Mouse (Mus musculus) E14TG2a.4 (cell line): ENCODE data around the gene Jmjd7.

Experiments used
- H3K27me3 ChIP-seq: 2 replicates; pipeline ENCODE4 v1.6.1; 2014; ENCODE audit warnings: low read length, control low read depth; ENCODE audit not compliant: insufficient read depth
- H3K36me3 ChIP-seq: 2 replicates; pipeline ENCODE4 v1.6.1; 2014; ENCODE audit warnings: low read length, control low read depth; ENCODE audit not compliant: insufficient read depth
- H3K4me1 ChIP-seq: replicated peaks from 2 replicates; pipeline ENCODE4 v1.6.1; 2014; ENCODE audit warnings: low read depth, low read length, control low read depth
- H3K4me3 ChIP-seq: replicated peaks from 2 replicates; pipeline ENCODE4 v1.5.1; 2014; ENCODE audit warnings: mild to moderate bottlenecking, low read length
- H3K9me3 ChIP-seq: 2 replicates; pipeline ENCODE4 v1.6.1; 2014; ENCODE audit warnings: low read length, control low read depth
- CTCF ChIP-seq: conservative IDR thresholded peaks from 2 replicates; pipeline ENCODE4 v1.5.1; 2014; ENCODE audit warnings: low read length
- NANOG ChIP-seq: IDR thresholded peaks from 2 replicates; pipeline ENCODE4 v1.6.1; 2014; ENCODE audit warnings: borderline replicate concordance, low read length, mixed read lengths
- POU5F1 ChIP-seq: IDR thresholded peaks from 2 replicates; pipeline ENCODE4 v1.6.1; 2014; ENCODE audit warnings: low read length, borderline replicate concordance

The Jmjd7 gene

DNA sequence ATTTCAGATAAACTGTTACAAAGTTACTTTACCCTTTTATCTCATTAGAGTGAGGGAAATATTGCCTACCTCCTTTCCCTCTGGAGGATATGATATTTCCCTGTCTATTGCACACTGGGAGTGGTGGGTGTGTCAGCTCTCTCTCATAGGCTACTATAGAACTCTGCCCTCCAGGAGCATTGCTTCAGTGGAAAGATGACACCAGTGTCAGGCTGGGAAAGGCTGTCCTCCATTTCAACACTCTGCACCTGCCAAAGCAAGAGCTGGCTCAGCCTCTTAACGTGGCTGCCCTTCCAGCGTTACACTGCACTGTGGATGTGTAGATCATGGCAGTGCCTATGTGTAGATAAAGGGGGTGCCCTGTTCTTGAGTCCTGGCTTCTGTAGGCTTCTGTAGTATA lies 34.9 kb upstream of the Jmjd7 start:
- Histone ChIP-seq H3K4me3 (no peak overlapping the region), H3K9me3 (no peaks in the 10 kb centered on the region), H3K27me3 (no peaks in the 10 kb centered on the region), H3K36me3 (0 out of 2 replicates have a peak, but pooled peaks cover 2% of the 10 kb centered on the region), H3K4me1 (peaks cover 16% of the 10 kb centered on the region)
- TF ChIP-seq POU5F1 (no peak), NANOG (no peak), CTCF (no peak)

DNA sequence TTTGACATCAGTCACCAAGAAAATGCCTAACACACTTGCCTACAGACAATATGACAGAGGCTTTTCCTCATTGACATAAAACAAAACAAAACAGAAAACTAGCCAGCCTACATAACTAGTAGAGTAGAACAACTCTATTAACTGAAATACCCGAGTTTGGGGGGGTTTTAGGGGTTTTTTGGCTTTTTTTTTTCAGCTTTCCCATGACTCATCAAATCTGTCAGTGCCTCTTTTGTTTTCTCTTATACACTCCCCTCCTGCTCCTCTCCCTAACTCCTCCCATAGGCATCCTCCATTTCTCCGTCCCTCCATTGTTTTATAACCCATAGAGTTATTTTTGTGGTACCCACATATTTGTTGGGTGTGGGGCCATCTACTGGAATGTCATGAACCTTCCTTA lies 33.8 kb upstream of the Jmjd7 start:
- Histone ChIP-seq H3K4me3 (no peak overlapping the region), H3K9me3 (no peaks in the 10 kb centered on the region), H3K27me3 (no peaks in the 10 kb centered on the region), H3K4me1 (peaks cover 16% of the 10 kb centered on the region), H3K36me3 (0 out of 2 replicates have a peak, but pooled peaks cover 4% of the 10 kb centered on the region)
- TF ChIP-seq NANOG (no peak), POU5F1 (no peak), CTCF (no peak)

DNA sequence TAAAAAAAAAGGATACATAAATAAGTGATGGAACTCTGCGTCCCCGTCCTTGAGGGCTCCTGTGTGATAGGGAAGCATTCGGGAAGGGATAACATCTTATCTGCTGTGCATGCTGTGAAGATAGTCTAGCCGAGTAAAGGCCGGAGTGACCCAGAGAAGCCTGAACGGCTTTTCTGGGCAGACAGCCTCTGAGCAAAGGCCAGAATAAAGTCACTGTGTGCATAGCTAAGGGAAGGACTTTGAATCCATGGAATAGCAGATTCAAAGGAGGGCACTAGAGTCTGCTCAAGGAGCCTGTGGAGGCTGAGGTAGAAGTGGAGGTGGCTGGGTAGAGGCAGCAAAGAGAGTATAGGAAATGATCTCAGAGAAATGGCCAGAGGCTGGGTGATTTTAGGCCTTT lies 32.4 kb upstream of the Jmjd7 start:
- no peaks in the 10 kb centered on the region for H3K27me3 ChIP-seq
- H3K4me1 ChIP-seq = peaks cover 14% of the 10 kb centered on the region
- H3K36me3 ChIP-seq = 0 out of 2 replicates have a peak, but pooled peaks cover 4% of the 10 kb centered on the region
- no peaks in the 10 kb centered on the region for H3K9me3 ChIP-seq
- H3K4me3 ChIP-seq = no peak overlapping the region
- TF ChIP-seq CTCF (no peak), NANOG (no peak), POU5F1 (no peak)

DNA sequence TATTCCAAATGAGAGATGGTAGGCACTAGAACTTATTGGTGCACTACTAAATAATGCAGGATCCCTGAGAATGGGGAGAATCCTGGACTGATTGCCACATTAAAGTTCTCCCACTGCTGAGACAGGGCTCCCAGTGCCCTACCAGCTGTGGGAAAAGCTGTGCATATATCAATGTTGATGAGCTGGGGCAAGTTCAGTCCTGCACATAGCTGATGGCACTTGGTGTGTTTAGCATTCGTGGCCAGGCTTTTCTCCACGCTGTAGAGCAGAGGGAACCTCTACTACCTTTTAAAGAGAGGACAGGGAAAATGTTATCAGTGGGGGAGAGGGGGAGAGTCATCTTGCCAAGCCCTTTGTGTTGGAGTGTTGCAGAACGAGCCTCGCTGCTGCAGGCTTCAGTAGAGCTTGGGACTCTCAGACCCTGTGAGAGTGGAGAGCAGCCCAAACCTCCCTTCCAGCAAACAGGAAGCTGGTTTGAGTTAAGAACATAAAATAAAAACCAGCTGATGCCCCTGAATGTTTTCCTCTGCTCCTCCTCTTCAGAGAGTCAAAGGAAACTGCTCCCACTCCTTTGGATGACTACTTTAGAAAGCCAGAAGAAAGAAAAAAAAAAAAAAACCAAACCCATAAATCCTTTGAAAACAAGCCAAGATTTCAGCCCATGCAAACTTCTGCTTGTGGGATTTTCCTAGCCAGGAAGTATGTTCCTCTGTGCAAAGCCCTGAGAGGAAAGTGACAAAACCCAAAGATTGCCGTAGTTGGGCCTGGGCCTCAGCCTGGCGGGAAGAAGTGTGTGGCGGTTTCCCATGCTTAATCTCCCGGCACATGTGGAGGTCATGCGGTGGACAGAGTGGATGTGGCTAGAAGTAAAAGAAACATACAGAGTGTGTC lies 31.6 kb upstream of the Jmjd7 start:
- H3K4me3 ChIP-seq = no peak overlapping the region
- no peaks in the 10 kb centered on the region for H3K27me3 ChIP-seq
- peaks cover 15% of the 10 kb centered on the region for H3K4me1 ChIP-seq
- TF ChIP-seq NANOG (no peak), POU5F1 (no peak), CTCF (no peak)
- 0 out of 2 replicates have a peak, but pooled peaks cover 4% of the 10 kb centered on the region for H3K36me3 ChIP-seq
- no peaks in the 10 kb centered on the region for H3K9me3 ChIP-seq

DNA sequence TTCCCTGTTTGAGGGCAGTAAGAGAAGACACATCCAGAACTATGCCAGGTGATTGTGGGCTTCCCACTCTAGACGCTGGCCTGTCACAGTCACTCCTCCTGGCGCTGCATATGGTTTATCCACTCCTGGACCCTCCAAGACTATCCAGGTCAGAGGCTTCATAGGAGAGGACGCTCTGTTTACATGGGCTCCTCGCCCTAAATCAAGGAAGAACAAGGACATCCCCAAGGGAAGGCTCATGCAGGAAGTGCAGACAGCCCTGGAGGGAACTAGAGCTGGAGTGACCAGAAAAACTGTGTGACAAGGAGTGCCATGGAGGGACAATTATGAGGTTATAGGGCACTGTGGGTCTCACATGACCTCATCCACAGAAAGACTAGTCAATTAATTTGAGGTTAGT lies 29.9 kb upstream of the Jmjd7 start:
- Histone ChIP-seq H3K4me3 (no peak overlapping the region), H3K4me1 (peaks cover 29% of the 10 kb centered on the region), H3K9me3 (no peaks in the 10 kb centered on the region), H3K27me3 (no peaks in the 10 kb centered on the region), H3K36me3 (0 out of 2 replicates have a peak, but pooled peaks cover 4% of the 10 kb centered on the region)
- TF ChIP-seq NANOG (no peak), POU5F1 (no peak), CTCF (no peak)

DNA sequence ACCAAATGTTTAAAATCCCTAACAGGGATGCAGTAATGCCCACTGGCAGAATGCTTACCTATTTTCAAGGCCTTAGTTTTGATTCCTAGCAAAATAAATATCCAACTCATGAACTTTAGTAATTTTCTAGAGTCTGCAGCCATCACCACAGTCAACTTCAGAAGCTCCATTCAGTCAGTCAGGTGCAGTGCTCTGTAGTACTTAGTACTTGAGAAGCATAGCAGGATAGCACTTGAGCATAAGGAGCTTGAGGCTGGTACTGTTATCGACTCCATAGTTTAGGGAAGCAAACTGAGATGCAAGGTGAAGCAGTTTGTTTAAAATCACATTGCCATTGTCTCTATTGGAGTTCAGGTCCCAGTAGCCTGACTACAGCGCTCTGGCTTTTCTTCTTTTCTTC lies 27.6 kb upstream of the Jmjd7 start:
- TF ChIP-seq POU5F1 = no peak
- TF ChIP-seq NANOG = no peak
- no peak for TF ChIP-seq CTCF
- Histone ChIP-seq H3K4me3 (no peak overlapping the region), H3K27me3 (no peaks in the 10 kb centered on the region), H3K36me3 (0 out of 2 replicates have a peak, but pooled peaks cover 4% of the 10 kb centered on the region), H3K4me1 (peaks cover 29% of the 10 kb centered on the region), H3K9me3 (no peaks in the 10 kb centered on the region)

DNA sequence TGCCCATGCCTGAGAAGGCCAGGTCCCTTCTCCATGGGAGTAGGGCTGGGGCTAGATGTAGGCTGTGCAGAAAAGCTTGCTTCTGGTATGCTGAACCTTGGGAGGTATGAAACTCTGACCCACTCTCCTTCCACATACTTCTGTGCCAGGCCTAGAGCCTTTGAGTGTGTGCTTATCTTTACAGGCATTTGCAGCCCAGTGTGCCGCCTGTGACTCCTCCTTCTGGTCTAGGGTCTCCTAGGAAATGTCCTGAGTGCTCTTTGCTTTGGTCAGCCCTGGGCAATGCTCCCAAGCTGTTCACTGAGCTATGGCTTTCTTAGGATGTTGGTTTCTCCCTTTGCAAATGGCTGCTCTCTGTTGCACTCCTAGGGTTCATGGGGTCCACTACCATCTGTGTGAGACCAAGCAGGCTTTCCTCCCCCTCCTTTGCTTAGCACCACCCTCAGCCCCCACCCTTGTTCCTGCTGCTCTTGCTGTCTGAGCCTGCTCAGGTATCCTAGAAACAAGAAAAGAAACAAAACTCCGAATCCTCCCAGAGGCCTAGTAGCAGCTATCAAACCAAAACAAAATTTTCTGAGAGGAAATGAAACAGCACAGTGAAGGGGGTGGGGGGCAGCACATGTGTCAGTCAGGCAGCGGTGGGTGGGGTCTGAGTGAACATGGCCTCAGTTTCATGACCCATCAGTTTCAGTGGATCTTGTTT lies 26.2 kb upstream of the Jmjd7 start:
- Histone ChIP-seq H3K27me3 (no peaks in the 10 kb centered on the region), H3K9me3 (no peaks in the 10 kb centered on the region), H3K4me1 (peaks cover 39% of the 10 kb centered on the region), H3K36me3 (0 out of 2 replicates have a peak, but pooled peaks cover 4% of the 10 kb centered on the region), H3K4me3 (no peak overlapping the region)
- TF ChIP-seq CTCF (no peak), POU5F1 (no peak), NANOG (no peak)

DNA sequence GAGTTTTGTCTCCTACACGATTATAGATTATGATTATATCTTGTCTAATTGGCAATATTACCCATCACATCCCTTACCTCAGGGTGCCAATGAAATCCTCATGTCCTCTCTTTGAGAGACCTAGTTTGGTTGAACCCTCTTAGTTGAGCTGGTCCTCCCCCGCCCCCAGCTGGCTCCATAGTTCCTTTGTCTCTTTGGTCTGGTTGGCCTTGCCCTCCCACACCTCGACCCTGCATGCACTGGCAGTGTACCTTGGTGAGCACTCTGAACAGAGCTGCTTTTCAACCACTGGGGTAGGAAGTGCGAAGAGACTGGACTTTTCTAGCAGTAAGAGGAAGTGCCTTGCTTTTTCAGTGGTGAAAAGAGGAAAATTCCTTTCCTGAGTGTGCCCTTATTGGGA lies 25.3 kb upstream of the Jmjd7 start:
- peaks cover 39% of the 10 kb centered on the region for H3K4me1 ChIP-seq
- no peak for TF ChIP-seq POU5F1
- no peaks in the 10 kb centered on the region for H3K9me3 ChIP-seq
- no peak overlapping the region for H3K4me3 ChIP-seq
- no peaks in the 10 kb centered on the region for H3K27me3 ChIP-seq
- 0 out of 2 replicates have a peak, but pooled peaks cover 4% of the 10 kb centered on the region for H3K36me3 ChIP-seq
